Mouse (Mus musculus) left cerebral cortex, postnatal 10 days (tissue): ENCODE measurements around the gene Zfp619. TPM values are rescaled to one million over a fixed set of nuclear protein-coding genes. Genes with fewer than 3 reads are reported as not detected.
A peak's percentile ranks its signal among the peaks of the same experiment; 100 is the strongest.

Experiments
- DNase-seq, 2 experiments: peaks; one replicate each; pipeline ENCODE4 v3.0.0; 2021 to 2022; ENCODE audit warnings: low spot score in 2 of 2, mixed read lengths in 1 of 2; ENCODE audit errors: extremely low spot score in 1 of 2
- intact Hi-C: fragments of 180-260 bp; cut with DNase I; formaldehyde crosslinking; loops from one replicate; pipeline ENCODE4 v1.15.1; 2025
- total RNA-seq, 2 experiments: library from RNA; stranded (reverse); gene quantifications; 2 replicates each; pipeline ENCODE4 v1.2.3; 2021

Gene Zfp619
- 1 to 10 TPM; 4.5 to 5.2 TPM for total RNA-seq

- peak; percentile 90 to 95 for DNase-seq
- intact Hi-C loops = no loop called here
These were observed at the start of gene Zfp619 for GRCm38 (mm10) chr7:39517616-39518177. Gene Zfp619 (plus strand): TSS chr7:39517766.

GRCm38 (mm10) chr7:39479013-39479412, 38.6 kb upstream of the Zfp619 start:
- DNase-seq = no peak
- intact Hi-C loops = no loop called here

- intact Hi-C loops = no loop called here
- no peak for DNase-seq
These were observed 33.2 kb upstream of the Zfp619 start for GRCm38 (mm10) chr7:39484384-39484783.

GRCm38 (mm10) chr7:39487159-39487853, 30.3 kb upstream of the Zfp619 start:
- intact Hi-C loops = no loop called here
- DNase-seq = peak in 1 of 2 experiments; percentile 34

GRCm38 (mm10) chr7:39487854-39488205, 29.7 kb upstream of the Zfp619 start:
- intact Hi-C loops = no loop called here

GRCm38 (mm10) chr7:39494646-39495045, 22.9 kb upstream of the Zfp619 start:
- intact Hi-C loops = no loop called here

More at GRCm38 (mm10) chr7:39487854-39488205, 29.7 kb upstream of the Zfp619 start:
- DNase-seq = no peak

GRCm38 (mm10) chr7:39504100-39504499, 13.5 kb upstream of the Zfp619 start:
- intact Hi-C loops = no loop called here

More at GRCm38 (mm10) chr7:39494646-39495045, 22.9 kb upstream of the Zfp619 start:
- DNase-seq = no peak

GRCm38 (mm10) chr7:39518362-39518761, 796 bp downstream of the Zfp619 start:
- intact Hi-C loops = no loop called here

More at GRCm38 (mm10) chr7:39504100-39504499, 13.5 kb upstream of the Zfp619 start:
- DNase-seq = no peak

GRCm38 (mm10) chr7:39523703-39524424, 6.3 kb downstream of the Zfp619 start:
- intact Hi-C loops = no loop called here

More at GRCm38 (mm10) chr7:39518362-39518761, 796 bp downstream of the Zfp619 start:
- peak in 1 of 2 experiments; percentile 22 for DNase-seq

GRCm38 (mm10) chr7:39543151-39543550, 25.6 kb downstream of the Zfp619 start:
- intact Hi-C loops = no loop called here
- no peak for DNase-seq

More at GRCm38 (mm10) chr7:39523703-39524424, 6.3 kb downstream of the Zfp619 start:
- DNase-seq = no peak

GRCm38 (mm10) chr7:39544242-39545111, 26.9 kb downstream of the Zfp619 start:
- peak; percentile 37 to 89 for DNase-seq
- intact Hi-C loops = no loop called here

- intact Hi-C loops = no loop called here
- no peak for DNase-seq
These were observed 27.6 kb downstream of the Zfp619 start for GRCm38 (mm10) chr7:39545134-39545533.

GRCm38 (mm10) chr7:39549336-39549735, 31.8 kb downstream of the Zfp619 start:
- DNase-seq = peak in 1 of 2 experiments; percentile 74
- intact Hi-C loops = no loop called here

GRCm38 (mm10) chr7:39551976-39552891, 34.7 kb downstream of the Zfp619 start:
- peak; percentile 96 for DNase-seq
- intact Hi-C loops = no loop called here

GRCm38 (mm10) chr7:39552993-39553392, 35.4 kb downstream of the Zfp619 start:
- intact Hi-C loops = no loop called here
- no peak for DNase-seq

- intact Hi-C loops = no loop called here
- DNase-seq = no peak
These were observed 36.3 kb downstream of the Zfp619 start for GRCm38 (mm10) chr7:39553871-39554270.

- intact Hi-C loops = no loop called here
- DNase-seq = no peak
These were observed 62.5 kb downstream of the Zfp619 start for GRCm38 (mm10) chr7:39580066-39580465.

- intact Hi-C loops = no loop called here
These were observed 63.0 kb downstream of the Zfp619 start for GRCm38 (mm10) chr7:39580601-39581000.

More at GRCm38 (mm10) chr7:39580601-39581000, 63.0 kb downstream of the Zfp619 start:
- DNase-seq = no peak
